Mouse (Mus musculus): ENCODE results near the gene Ebi3. TPM values are rescaled to one million over a fixed set of nuclear protein-coding genes. Genes with fewer than 3 reads are reported as not detected.
"Not testable (repeated sequence)": the region's sequence is repeated elsewhere in the genome, so short reads cannot be mapped to it uniquely, and the experiment has no call there.

The Ebi3 gene
- polyA plus RNA-seq, 1 experiment = not detected

GRCm38 (mm10) chr17:55944866-55945682 lies 7.4 kb upstream of the Ebi3 start:
- TF ChIP-seq POLR2A (IDR thresholded peaks at IDR 0.05; ENCODE audit: low read depth, low read length) = peak; percentile 84
- not testable (repeated sequence) for H3K4me1 ChIP-seq (ENCODE audit: control insufficient read depth, insufficient read depth, low read length)
- Histone ChIP-seq H3K4me3 (ENCODE audit: insufficient read depth, low read length) (peak overlapping the region; percentile 47), H3K27ac (ENCODE audit: insufficient read depth, low read length) (peak overlapping the region; percentile 54)

- Histone ChIP-seq H3K4me1 (ENCODE audit: control insufficient read depth, insufficient read depth, low read length) (no peaks in the 10 kb centered on the region), H3K4me3 (ENCODE audit: insufficient read depth, low read length) (peak overlapping the region; percentile 43), H3K27ac (ENCODE audit: insufficient read depth, low read length) (no peak overlapping the region)
- no peak for TF ChIP-seq CTCF (IDR thresholded peaks at IDR 0.05; ENCODE audit: borderline replicate concordance, insufficient read depth, low read length)
- no peak for TF ChIP-seq POLR2A (IDR thresholded peaks at IDR 0.05; ENCODE audit: low read depth, low read length)
Measured at GRCm38 (mm10) chr17:55945696-55946095, 6.7 kb upstream of the Ebi3 start.

- no peak for TF ChIP-seq POLR2A (IDR thresholded peaks at IDR 0.05; ENCODE audit: low read depth, low read length)
- TF ChIP-seq CTCF (IDR thresholded peaks at IDR 0.05; ENCODE audit: borderline replicate concordance, insufficient read depth, low read length) = no peak
- Histone ChIP-seq H3K4me1 (ENCODE audit: control insufficient read depth, insufficient read depth, low read length) (no peaks in the 10 kb centered on the region), H3K4me3 (ENCODE audit: insufficient read depth, low read length) (no peak overlapping the region), H3K27ac (ENCODE audit: insufficient read depth, low read length) (no peak overlapping the region)
Measured at GRCm38 (mm10) chr17:55948647-55949046, 3.8 kb upstream of the Ebi3 start.

- Histone ChIP-seq H3K4me1 (ENCODE audit: control insufficient read depth, insufficient read depth, low read length) (no peaks in the 10 kb centered on the region), H3K4me3 (ENCODE audit: insufficient read depth, low read length) (no peak within 1 kb of the TSS), H3K27ac (ENCODE audit: insufficient read depth, low read length) (no peak within 1 kb of the TSS)
- TF ChIP-seq POLR2A (IDR thresholded peaks at IDR 0.05; ENCODE audit: low read depth, low read length) (no peak), CTCF (IDR thresholded peaks at IDR 0.05; ENCODE audit: borderline replicate concordance, insufficient read depth, low read length) (no peak)
Measured at GRCm38 (mm10) chr17:55949400-55949799, 3.0 kb upstream of the Ebi3 start, which contains the start of gene Zfp119b. TSS of gene Zfp119b (minus strand) at chr17:55949500.

GRCm38 (mm10) chr17:55950601-55951000 lies 1.8 kb upstream of the Ebi3 start:
- Histone ChIP-seq H3K4me3 (ENCODE audit: insufficient read depth, low read length) (no peak overlapping the region), H3K27ac (ENCODE audit: insufficient read depth, low read length) (no peak overlapping the region), H3K4me1 (ENCODE audit: control insufficient read depth, insufficient read depth, low read length) (no peaks in the 10 kb centered on the region)
- TF ChIP-seq CTCF (IDR thresholded peaks at IDR 0.05; ENCODE audit: borderline replicate concordance, insufficient read depth, low read length) (no peak), POLR2A (IDR thresholded peaks at IDR 0.05; ENCODE audit: low read depth, low read length) (no peak)

GRCm38 (mm10) chr17:55952041-55952440 lies 399 bp upstream of the Ebi3 start:
- TF ChIP-seq CTCF (IDR thresholded peaks at IDR 0.05; ENCODE audit: borderline replicate concordance, insufficient read depth, low read length) = no peak
- no peak for TF ChIP-seq POLR2A (IDR thresholded peaks at IDR 0.05; ENCODE audit: low read depth, low read length)
- no peaks in the 10 kb centered on the region for H3K4me1 ChIP-seq (ENCODE audit: control insufficient read depth, insufficient read depth, low read length)
- no peak overlapping the region for H3K27ac ChIP-seq (ENCODE audit: insufficient read depth, low read length)
- H3K4me3 ChIP-seq (ENCODE audit: insufficient read depth, low read length) = no peak overlapping the region

GRCm38 (mm10) chr17:55953751-55954150 lies 1.3 kb downstream of the Ebi3 start:
- TF ChIP-seq CTCF (IDR thresholded peaks at IDR 0.05; ENCODE audit: borderline replicate concordance, insufficient read depth, low read length) (no peak), POLR2A (IDR thresholded peaks at IDR 0.05; ENCODE audit: low read depth, low read length) (no peak)
- Histone ChIP-seq H3K4me1 (ENCODE audit: control insufficient read depth, insufficient read depth, low read length) (no peaks in the 10 kb centered on the region), H3K27ac (ENCODE audit: insufficient read depth, low read length) (no peak overlapping the region), H3K4me3 (ENCODE audit: insufficient read depth, low read length) (no peak overlapping the region)

- no peak for TF ChIP-seq CTCF (IDR thresholded peaks at IDR 0.05; ENCODE audit: borderline replicate concordance, insufficient read depth, low read length)
- TF ChIP-seq POLR2A (IDR thresholded peaks at IDR 0.05; ENCODE audit: low read depth, low read length) = no peak
- H3K4me1 ChIP-seq (ENCODE audit: control insufficient read depth, insufficient read depth, low read length) = no peaks in the 10 kb centered on the region
- no peak overlapping the region for H3K4me3 ChIP-seq (ENCODE audit: insufficient read depth, low read length)
- no peak overlapping the region for H3K27ac ChIP-seq (ENCODE audit: insufficient read depth, low read length)
Measured at GRCm38 (mm10) chr17:55954229-55954628, 1.8 kb downstream of the Ebi3 start.

- TF ChIP-seq CTCF (IDR thresholded peaks at IDR 0.05; ENCODE audit: borderline replicate concordance, insufficient read depth, low read length) (no peak), POLR2A (IDR thresholded peaks at IDR 0.05; ENCODE audit: low read depth, low read length) (no peak)
- Histone ChIP-seq H3K27ac (ENCODE audit: insufficient read depth, low read length) (no peak overlapping the region), H3K4me1 (ENCODE audit: control insufficient read depth, insufficient read depth, low read length) (peaks cover 5% of the 10 kb centered on the region; the same call in 1 of the 2 replicates), H3K4me3 (ENCODE audit: insufficient read depth, low read length) (peak overlapping the region; percentile 30)
Measured at GRCm38 (mm10) chr17:55956129-55956528, 3.7 kb downstream of the Ebi3 start.

GRCm38 (mm10) chr17:55956591-55956990 lies 4.2 kb downstream of the Ebi3 start:
- no peak overlapping the region for H3K27ac ChIP-seq (ENCODE audit: insufficient read depth, low read length)
- H3K4me1 ChIP-seq (ENCODE audit: control insufficient read depth, insufficient read depth, low read length) = peaks cover 5% of the 10 kb centered on the region; the same call in 1 of the 2 replicates
- TF ChIP-seq POLR2A (IDR thresholded peaks at IDR 0.05; ENCODE audit: low read depth, low read length) (no peak), CTCF (IDR thresholded peaks at IDR 0.05; ENCODE audit: borderline replicate concordance, insufficient read depth, low read length) (no peak)
- H3K4me3 ChIP-seq (ENCODE audit: insufficient read depth, low read length) = no peak overlapping the region
